Mouse (Mus musculus) retina, embryonic 14.5 days (tissue): ENCODE data around the gene Stx18.
A peak's percentile ranks its signal among the peaks of the same experiment; 100 is the strongest.

Source experiments
- DNase-seq: peaks from one replicate; pipeline ENCODE4 v3.0.0-alpha.2; 2015; ENCODE audit warnings: low spot score

Stx18 gene

DNA sequence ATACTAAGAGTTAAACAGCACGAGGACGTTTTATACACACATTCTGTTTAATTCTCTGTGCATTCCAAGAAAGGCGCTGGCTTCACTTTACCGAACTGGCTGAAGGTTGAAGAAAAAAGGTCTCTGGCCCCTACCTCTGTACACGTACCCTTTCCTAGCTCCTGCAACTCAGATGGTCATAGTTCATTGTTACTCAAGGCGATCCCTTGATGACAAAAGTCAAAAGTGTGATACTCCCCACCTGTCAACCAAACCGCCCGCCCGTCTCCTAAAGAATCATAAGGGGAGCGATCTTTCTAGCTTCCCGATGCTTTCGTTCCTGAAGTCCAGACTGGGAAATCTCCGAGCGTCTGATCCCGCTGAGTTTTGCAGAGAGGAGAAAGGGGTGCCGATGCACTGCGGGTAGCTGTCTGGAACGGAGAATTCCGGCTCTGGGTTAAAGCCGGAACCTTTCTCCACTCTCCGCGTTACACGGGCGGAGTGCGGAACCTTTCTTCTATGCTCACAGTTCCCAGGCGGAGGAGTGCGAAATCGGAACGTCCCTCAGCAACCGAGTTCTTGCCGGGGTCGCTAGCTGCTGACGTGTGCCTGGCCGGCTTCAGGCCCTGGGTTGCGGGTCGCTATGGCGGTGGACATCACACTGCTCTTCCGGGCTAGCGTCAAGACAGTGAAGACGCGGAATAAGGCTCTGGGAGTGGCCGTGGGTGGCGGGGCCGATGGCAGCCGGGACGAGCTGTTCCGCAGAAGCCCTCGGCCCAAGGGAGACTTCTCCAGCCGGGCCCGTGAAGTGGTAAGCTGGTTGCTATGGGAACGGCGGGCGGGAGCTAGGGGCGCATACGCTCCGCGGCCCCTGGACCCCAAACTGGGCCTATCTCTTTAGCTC, at the start of gene Stx18:
TSS of gene Stx18 (plus strand) at position 33 of the 883 bp plus-strand sequence.
- DNase-seq, result peak; percentile 89

DNA sequence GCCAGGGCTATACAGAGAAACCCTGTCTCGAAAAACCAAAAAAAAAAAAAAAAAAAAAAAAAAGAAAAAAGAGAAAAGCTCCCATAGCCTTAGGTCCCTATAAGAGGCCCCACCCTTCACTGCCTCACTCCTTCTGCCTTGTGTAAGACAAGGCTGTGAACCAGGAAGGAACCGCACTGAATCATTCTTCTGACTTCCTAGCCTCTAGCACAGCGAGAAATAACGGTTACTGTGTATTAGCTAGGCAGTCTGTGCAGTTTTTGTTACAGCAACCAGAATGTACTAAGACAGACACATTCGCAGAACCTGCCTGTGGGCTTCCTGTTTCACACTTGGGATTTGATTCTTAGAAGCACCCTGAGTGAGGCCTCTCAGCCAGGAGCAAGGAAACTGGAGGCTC, 46.2 kb upstream of the Stx18 start:
- DNase-seq, result no peak

DNA sequence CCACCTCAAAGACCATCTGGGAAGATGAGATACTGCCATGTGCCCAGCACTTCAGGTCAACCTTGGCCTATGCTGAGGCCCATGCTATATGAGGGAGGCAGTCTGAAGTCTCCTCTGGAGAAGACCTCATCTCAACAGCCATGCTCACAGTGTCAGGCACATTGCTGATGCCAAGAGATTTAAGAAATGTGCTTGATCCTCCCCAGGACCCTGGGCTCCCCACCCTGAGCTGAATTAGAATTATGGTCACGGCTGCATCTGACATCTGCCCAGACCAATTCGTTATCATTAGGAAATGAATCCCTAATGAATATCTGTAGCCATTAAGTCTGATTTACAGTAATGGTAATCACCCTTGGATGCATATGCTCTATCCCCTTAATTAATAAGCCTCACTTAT, 39.7 kb upstream of the Stx18 start:
- no peak for DNase-seq

GRCm38 (mm10) chr5:38002573-38002972, 36.0 kb upstream of the Stx18 start:
- no peak for DNase-seq

- no peak for DNase-seq
Observed at GRCm38 (mm10) chr5:38004746-38005145, 33.8 kb upstream of the Stx18 start.

DNA sequence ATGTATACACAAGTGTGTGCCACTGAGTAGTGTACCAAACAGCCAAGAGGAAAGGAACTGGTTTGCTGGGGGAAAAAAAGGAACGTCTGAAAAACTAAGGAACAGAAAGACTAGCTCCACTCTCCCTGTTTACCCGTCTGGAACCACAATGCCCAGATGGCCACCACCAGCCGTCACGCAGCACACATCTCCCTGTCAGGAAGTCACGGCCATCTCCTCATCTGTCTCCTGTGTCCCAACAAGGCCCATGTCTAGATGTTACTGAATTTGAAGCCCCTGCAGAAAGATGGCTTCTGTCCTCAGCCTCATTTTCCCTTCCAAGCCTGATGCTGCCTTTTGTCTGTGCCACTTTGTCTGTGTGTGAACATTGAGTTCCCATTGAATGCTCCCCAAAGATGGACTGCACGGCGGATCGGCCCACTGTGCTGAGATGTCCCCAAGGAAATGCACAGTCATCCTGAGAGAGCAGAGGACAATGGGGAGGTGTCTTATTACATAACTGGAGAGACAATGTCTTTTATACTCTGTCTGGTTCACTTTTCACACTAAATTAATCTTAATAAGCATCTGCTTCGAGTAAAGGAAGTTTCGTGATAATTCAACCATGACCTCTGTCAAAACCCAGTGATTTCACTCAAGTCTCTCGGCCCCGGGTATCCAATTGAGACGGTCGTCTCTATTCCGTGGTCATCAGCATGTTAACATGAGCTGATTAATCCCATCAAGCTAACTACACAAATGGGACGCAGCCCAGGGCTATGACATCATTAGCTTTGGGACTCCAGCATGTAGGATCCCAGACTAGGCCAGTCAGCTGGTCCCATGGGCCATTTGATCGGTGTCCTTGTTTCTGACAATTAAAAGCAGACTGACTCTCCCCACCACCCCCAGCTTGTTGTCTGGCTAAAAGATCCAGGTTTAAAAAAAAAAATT, 31.9 kb upstream of the Stx18 start:
- peak; percentile 61 for DNase-seq

- no peak for DNase-seq
Observed at GRCm38 (mm10) chr5:38009071-38009470, 29.5 kb upstream of the Stx18 start.

DNA sequence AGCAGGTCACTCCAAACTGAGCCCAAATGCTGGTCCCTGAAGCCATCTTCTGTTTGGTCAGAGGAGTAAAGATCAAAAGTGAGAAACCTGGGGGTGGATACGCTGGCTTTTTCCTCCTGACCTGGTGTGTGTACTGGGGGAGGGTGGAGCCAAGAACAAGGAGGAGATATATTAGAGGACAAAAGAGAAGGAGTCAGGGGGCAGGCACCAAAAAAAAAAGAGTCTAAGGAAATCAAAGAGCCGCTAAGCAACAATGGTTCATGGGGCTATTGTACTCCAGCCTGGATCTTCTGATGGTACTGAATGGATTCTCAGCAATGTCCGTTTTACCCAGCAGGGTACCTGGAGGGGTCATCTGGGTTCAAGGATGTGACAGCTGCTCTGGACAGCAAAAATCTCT, 23.6 kb upstream of the Stx18 start:
- no peak for DNase-seq

GRCm38 (mm10) chr5:38016945-38017344, 21.6 kb upstream of the Stx18 start:
- DNase-seq, result no peak

GRCm38 (mm10) chr5:38027656-38028055, 10.9 kb upstream of the Stx18 start:
- no peak for DNase-seq

DNA sequence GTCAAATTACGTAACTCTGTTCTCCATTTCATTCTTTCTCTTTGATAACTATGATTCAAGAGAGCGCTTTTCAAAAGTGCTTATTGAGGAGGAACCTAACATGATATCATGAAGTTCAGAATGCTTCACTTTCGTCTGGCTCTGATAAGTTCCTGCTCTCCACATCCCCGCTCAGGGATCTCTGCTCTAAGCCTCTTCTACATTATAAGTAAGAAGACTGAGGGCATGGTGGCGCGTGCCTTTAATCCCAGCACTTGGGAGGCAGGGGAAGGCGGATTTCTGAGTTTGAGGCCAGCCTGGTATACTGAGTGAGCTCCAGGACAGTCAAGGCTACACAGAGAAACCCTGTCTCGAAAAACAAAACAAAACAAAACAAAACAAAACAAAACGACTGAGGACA, 268 bp upstream of the Stx18 start:
- peak; percentile 15 for DNase-seq

GRCm38 (mm10) chr5:38039796-38040195, 1.3 kb downstream of the Stx18 start:
- DNase-seq, result no peak

DNA sequence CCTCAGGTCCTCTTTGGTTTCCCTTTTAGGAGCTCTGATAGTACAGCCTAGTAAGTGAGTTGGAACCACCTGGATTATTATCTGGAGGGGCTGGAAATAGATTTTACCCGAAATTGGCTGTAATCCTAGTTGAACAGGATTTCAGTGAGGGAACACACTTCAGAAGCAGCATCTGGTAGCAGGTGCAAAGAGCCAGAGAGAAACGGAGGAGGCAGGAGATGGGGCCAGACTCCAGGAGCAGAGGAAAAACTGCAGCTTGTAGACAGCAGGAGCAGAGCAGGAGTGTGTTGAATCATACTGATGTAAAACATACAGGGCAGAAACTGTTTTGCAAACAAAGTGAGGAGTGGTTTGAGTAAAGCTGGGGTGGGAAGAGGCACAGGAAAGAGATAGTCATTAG, 6.4 kb downstream of the Stx18 start:
- DNase-seq, result no peak

DNA sequence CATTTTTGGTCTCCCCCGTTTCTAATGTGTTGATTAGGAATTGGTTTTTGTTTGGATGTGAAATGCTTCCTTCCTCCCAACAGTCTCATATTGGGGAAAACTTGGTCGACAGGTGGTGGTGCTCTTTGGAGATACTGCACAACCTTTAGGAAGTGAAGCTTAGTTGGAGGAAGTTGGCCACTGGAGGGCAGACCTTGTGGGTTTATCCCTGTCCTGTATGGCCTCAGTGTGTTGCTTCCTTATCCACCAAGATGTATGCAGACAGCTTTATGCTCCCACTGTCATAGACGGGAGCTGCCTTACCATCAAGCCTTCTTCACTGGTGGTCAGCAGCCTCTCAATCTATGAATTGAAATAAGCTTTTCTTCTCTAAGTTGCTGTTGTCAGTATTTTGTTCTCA, 9.6 kb downstream of the Stx18 start:
- peak; percentile 39 for DNase-seq

GRCm38 (mm10) chr5:38061051-38061450, 22.5 kb downstream of the Stx18 start:
- DNase-seq, result peak; percentile 68

- DNase-seq, result peak; percentile 80
Observed at GRCm38 (mm10) chr5:38062709-38063108, 24.2 kb downstream of the Stx18 start.

DNA sequence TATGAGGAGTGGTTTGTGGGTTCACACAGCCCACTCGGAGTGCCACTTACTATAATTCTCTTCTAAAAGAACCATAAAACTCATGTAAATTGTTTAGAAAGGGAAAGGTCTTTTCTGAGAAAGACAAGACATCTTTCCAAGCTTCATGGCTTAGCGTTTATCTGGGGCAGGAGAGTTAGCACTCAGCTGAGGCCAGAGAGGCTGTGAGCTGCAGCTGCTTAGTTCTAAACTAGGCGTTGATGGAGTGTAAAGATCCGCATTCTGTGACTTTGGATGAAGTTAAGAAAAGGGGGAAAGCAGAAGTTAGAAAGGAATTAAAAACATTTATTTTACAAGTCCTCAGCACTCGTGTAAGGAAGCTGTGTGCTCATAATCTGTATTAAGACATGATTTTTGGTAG, 24.8 kb downstream of the Stx18 start:
- no peak for DNase-seq

GRCm38 (mm10) chr5:38064043-38064575, 25.6 kb downstream of the Stx18 start:
- DNase-seq, result no peak

DNA sequence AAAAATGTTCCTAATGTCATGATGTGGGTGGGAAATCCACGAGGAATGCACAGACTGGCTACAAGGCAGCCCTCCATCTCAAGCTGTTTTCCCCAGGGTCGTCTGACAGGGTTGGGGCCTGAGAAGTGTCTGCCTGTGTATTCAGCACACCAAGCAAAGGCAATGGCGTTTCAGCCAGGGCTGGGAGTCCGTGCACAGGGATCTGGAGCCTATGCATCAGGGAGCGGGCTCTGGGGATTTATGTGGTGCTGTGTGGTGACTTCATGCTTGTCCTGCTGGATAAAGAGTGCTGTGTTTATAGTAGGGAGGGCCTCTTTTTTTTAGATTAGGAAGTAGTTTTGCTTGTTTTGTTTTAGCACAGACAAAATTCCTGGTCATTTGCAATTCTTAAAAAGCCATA, 26.2 kb downstream of the Stx18 start:
- peak; percentile 12 for DNase-seq

GRCm38 (mm10) chr5:38065454-38065853, 26.9 kb downstream of the Stx18 start:
- no peak for DNase-seq

DNA sequence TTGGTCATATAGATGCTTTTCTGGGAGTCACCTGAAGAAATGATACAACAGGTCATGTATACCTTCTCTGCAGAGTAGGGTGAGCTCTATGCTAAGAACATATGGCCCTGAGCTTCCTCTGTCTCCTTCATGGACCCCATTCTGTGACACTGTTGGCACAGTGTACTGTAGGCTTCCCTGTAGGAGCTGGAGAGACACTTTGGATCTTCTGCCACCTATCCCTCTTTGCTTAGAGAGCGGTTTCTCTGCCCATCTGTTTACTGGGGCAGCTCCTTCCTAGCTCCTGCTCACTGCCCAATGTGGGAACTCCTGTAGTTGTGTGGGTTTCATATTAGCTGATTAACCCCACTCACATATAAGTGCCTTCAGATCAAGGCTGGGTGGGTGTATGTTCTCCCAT, 28.1 kb downstream of the Stx18 start:
- no peak for DNase-seq

DNA sequence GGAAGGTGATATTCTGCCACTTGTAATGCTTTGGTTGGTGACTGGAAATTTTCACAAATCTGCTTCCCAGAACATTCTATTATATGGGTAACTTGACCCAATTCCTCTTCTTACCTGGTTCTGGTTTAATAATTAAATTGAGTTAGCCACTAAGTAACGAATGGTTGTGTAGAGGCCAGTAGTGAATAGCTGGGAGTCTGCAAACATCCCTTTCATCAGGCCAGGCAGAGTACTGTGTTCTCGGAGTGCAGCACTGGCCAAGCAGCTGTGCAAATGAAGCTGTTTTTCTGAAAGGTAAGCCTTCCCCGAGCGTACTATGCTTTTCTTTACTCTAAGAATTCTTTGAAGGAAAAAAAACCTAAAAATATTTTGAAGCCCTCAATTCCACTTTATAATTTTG, 37.8 kb downstream of the Stx18 start:
- no peak for DNase-seq

DNA sequence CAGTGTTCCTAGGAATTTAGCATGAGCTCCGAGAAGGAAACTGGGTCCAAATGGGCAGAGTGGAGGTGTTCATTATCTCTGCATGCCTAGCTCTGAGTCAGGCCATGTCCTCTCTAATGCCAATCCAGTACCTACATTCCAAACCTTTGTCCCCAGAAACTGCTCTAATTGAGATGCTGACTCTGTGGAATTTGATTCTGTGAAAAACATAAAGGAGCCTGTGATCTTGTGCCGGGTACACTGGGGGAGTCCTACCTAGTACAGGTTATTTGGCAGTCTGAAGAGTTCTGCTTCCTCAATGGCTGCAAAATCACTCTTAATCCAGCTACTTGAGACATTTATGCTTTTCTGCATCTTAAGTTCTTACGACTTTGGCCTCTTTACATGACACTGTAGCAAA, 40.0 kb downstream of the Stx18 start:
- DNase-seq, result no peak
